Mouse (Mus musculus): ENCODE measurements around the gene Slc15a3.

Slc15a3 gene

GRCm38 (mm10) chr19:10869886-10870527, 30.5 kb downstream of the Slc15a3 start, which contains the start of gene Tmem132a:
Gene Tmem132a (minus strand): TSS chr19:10869940.
- no peak for DNase-seq (ENCODE audit: low read depth, low spot score)

GRCm38 (mm10) chr19:10870676-10871075, 31.1 kb downstream of the Slc15a3 start:
- DNase-seq (ENCODE audit: low read depth, low spot score) = no peak

- DNase-seq (ENCODE audit: low read depth, low spot score) = no peak
These were observed 31.9 kb downstream of the Slc15a3 start for GRCm38 (mm10) chr19:10871328-10871961.

GRCm38 (mm10) chr19:10878201-10878837, 38.8 kb downstream of the Slc15a3 start:
- no peak for DNase-seq (ENCODE audit: low read depth, low spot score)

GRCm38 (mm10) chr19:10880085-10880974, 40.8 kb downstream of the Slc15a3 start:
- DNase-seq (ENCODE audit: low read depth, low spot score) = no peak

- no peak for DNase-seq (ENCODE audit: low read depth, low spot score)
These were observed 41.5 kb downstream of the Slc15a3 start for GRCm38 (mm10) chr19:10880975-10881425.

- DNase-seq (ENCODE audit: low read depth, low spot score) = peak; percentile 96
These were observed 42.1 kb downstream of the Slc15a3 start, which contains the start of gene Tmem109 for GRCm38 (mm10) chr19:10881426-10882154. Gene Tmem109 (minus strand): TSS chr19:10882001.

- DNase-seq (ENCODE audit: low read depth, low spot score) = no peak
These were observed 52.7 kb downstream of the Slc15a3 start for GRCm38 (mm10) chr19:10892201-10892600.

- DNase-seq (ENCODE audit: low read depth, low spot score) = peak; percentile 98
These were observed 55.5 kb downstream of the Slc15a3 start, which contains the start of gene Prpf19 for GRCm38 (mm10) chr19:10895016-10895528. Gene Prpf19 (plus strand): TSS chr19:10895231.

- DNase-seq (ENCODE audit: low read depth, low spot score) = no peak
These were observed 56.2 kb downstream of the Slc15a3 start for GRCm38 (mm10) chr19:10895708-10896107.

- DNase-seq (ENCODE audit: low read depth, low spot score) = no peak
These were observed 57.3 kb downstream of the Slc15a3 start for GRCm38 (mm10) chr19:10896849-10897248.

GRCm38 (mm10) chr19:10897491-10897890, 58.0 kb downstream of the Slc15a3 start:
- no peak for DNase-seq (ENCODE audit: low read depth, low spot score)

GRCm38 (mm10) chr19:10900315-10900714, 60.8 kb downstream of the Slc15a3 start:
- DNase-seq (ENCODE audit: low read depth, low spot score) = no peak

GRCm38 (mm10) chr19:10901046-10901445, 61.5 kb downstream of the Slc15a3 start:
- DNase-seq (ENCODE audit: low read depth, low spot score) = no peak

- no peak for DNase-seq (ENCODE audit: low read depth, low spot score)
These were observed 65.0 kb downstream of the Slc15a3 start for GRCm38 (mm10) chr19:10904512-10904911.

GRCm38 (mm10) chr19:10904927-10905727, 65.6 kb downstream of the Slc15a3 start:
- DNase-seq (ENCODE audit: low read depth, low spot score) = no peak

- no peak for DNase-seq (ENCODE audit: low read depth, low spot score)
These were observed 66.1 kb downstream of the Slc15a3 start for GRCm38 (mm10) chr19:10905728-10906000.

- peak; percentile 26 for DNase-seq (ENCODE audit: low read depth, low spot score)
These were observed 68.4 kb downstream of the Slc15a3 start for GRCm38 (mm10) chr19:10907891-10908290.

Data from telencephalon, adult 2 months (tissue).